Mouse (Mus musculus) hindbrain, embryonic 15.5 days (tissue): Measurements from ENCODE around the gene Robo2. TPM values are rescaled to one million over a fixed set of nuclear protein-coding genes. Genes with fewer than 3 reads are reported as not detected.
A peak's percentile ranks its signal among the peaks of the same experiment; 100 is the strongest.

Experiments used
- ATAC-seq: fragments of 200-750 bp; cut with Nextera tagmentation; 2 replicates; pipeline ENCODE4 v1.8.0; 2017; ENCODE audit warnings: low read depth, moderate number of reproducible peaks, moderate TSS enrichment; ENCODE audit not compliant: low FRiP score
- H3K27ac ChIP-seq: fragments of 300-500 bp; sonication (generic); replicated peaks from 2 replicates; pipeline ENCODE4 v1.5.1; 2015; ENCODE audit warnings: mild to moderate bottlenecking, inconsistent platforms
- H3K27me3 ChIP-seq: fragments of 300-500 bp; sonication (generic); 2 replicates; pipeline ENCODE4 v1.6.1; 2015; ENCODE audit warnings: control low read depth, inconsistent platforms
- H3K36me3 ChIP-seq: fragments of 300-500 bp; sonication (generic); 2 replicates; pipeline ENCODE4 v1.6.1; 2015; ENCODE audit warnings: control low read depth, inconsistent platforms
- H3K4me1 ChIP-seq: fragments of 300-500 bp; sonication (generic); replicated peaks from 2 replicates; pipeline ENCODE4 v1.6.1; 2015; ENCODE audit warnings: control low read depth, inconsistent platforms
- H3K4me2 ChIP-seq: fragments of 300-500 bp; sonication (generic); 2 replicates; pipeline ENCODE4 v1.6.1; 2015; ENCODE audit warnings: moderate library complexity, mild to moderate bottlenecking, inconsistent platforms
- H3K4me3 ChIP-seq: fragments of 300-500 bp; sonication (generic); 2 replicates; pipeline ENCODE4 v1.5.1; 2015; ENCODE audit warnings: mild to moderate bottlenecking, inconsistent platforms
- H3K9ac ChIP-seq: fragments of 300-500 bp; sonication (generic); 2 replicates; pipeline ENCODE4 v1.6.1; 2015; ENCODE audit warnings: inconsistent platforms
- H3K9me3 ChIP-seq: fragments of 300-500 bp; sonication (generic); 2 replicates; pipeline ENCODE4 v1.6.1; 2016; ENCODE audit warnings: control low read depth, inconsistent platforms
- WGBS: fragments of 180-500 bp; shearing (Covaris S2); methylation state at CpG from one replicate; pipeline ENCODE4 v1.1.7; 2015; 5-methylcytosine and 5-hydroxymethylcytosine counted together
- polyA plus RNA-seq: library from polyadenylated mRNA; unstranded; fragments of >200 nt; fragmentation: Nextera tagmentation; extraction: Ambion mirVana; gene quantifications from 2 replicates; pipeline ENCODE4 v1.2.1, GENCODE M21; 2015

The Robo2 gene
- polyA plus RNA-seq, 1 experiment from 2014 or later, result 81.3 TPM

GRCm38 (mm10) chr16:73881911-73882310 is 529.7 kb downstream of the Robo2 start:
- Histone ChIP-seq H3K9me3 (no peaks in the 10 kb centered on the region), H3K4me3 (no peak overlapping the region), H3K27me3 (no peaks in the 10 kb centered on the region), H3K36me3 (no peaks in the 10 kb centered on the region), H3K27ac (no peak overlapping the region), H3K9ac (no peak overlapping the region), H3K4me2 (no peak overlapping the region), H3K4me1 (no peaks in the 10 kb centered on the region)
- ATAC-seq, result peak; percentile 65; the same call in 1 of the 2 replicates
- 37% methylated on average over 1 of the region's 1 CpGs for WGBS

DNA sequence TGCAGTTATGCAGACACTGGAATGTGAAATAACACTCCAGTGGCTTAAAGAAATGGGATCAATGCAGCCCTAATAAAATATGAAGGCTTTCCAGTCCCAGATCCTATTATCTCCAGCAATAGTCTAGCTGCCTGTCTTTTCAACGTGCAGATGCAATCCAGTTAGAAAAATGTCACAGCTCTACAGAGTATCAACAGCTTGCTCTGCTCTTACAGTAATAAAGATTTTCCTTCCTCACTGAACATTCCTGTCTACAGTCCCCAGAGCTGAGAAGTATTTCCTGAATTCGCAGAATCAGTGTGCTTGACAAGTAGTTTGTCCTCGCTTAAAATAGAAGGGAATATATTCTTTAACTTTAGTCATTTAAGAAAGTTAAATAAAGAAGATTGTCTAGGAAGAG is 533.7 kb downstream of the Robo2 start:
- Histone ChIP-seq H3K4me3 (no peak overlapping the region), H3K9me3 (no peaks in the 10 kb centered on the region), H3K9ac (no peak overlapping the region), H3K4me2 (no peak overlapping the region), H3K36me3 (no peaks in the 10 kb centered on the region), H3K4me1 (no peaks in the 10 kb centered on the region), H3K27me3 (no peaks in the 10 kb centered on the region), H3K27ac (no peak overlapping the region)
- no peak for ATAC-seq
- WGBS, result 72% methylated on average over 3 of the region's 3 CpGs

- H3K4me1 ChIP-seq, result no peaks in the 10 kb centered on the region
- no peak for ATAC-seq
- H3K9ac ChIP-seq, result no peak overlapping the region
- no peaks in the 10 kb centered on the region for H3K27me3 ChIP-seq
- no peaks in the 10 kb centered on the region for H3K36me3 ChIP-seq
- H3K4me3 ChIP-seq, result no peak overlapping the region
- WGBS, result 81% methylated on average over 2 of the region's 2 CpGs
- no peaks in the 10 kb centered on the region for H3K9me3 ChIP-seq
- no peak overlapping the region for H3K4me2 ChIP-seq
- no peak overlapping the region for H3K27ac ChIP-seq
Measured at GRCm38 (mm10) chr16:73874991-73875390, 536.6 kb downstream of the Robo2 start.

DNA sequence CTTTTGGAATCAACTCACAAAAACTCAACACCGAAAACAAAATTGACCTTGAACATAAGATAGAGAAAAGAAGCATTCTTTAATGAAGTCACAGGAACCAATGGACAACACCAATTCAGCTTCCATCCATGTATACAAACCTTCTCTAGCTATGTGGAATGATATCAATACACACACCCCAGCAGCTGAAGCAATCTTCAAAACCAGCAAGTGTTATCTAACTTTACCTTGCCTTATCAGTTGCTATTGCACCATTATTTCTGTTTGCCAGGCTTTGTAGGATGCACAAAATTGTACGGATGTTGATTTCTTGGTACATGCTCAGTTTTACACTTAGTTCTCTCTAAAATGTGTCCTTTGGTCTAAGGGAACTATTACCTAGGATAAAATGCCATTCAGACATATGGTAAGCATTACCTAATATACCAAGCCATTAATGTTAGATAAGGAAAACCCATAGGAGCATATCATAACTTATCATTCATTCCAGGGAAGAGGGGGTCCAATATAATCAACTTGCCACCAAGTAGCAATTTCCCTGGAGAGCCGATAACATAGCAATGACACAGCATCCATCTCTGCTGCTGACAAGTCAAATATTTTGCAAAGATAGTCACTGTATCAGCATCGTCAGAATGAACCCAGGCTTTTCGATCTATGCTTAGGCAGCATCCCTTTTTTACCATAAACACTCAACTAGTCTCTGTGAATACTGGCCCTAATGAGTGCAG is 537.6 kb downstream of the Robo2 start:
- no peak overlapping the region for H3K9ac ChIP-seq
- H3K27ac ChIP-seq, result no peak overlapping the region
- no peaks in the 10 kb centered on the region for H3K9me3 ChIP-seq
- H3K4me3 ChIP-seq, result no peak overlapping the region
- no peak for ATAC-seq
- no peaks in the 10 kb centered on the region for H3K36me3 ChIP-seq
- no peaks in the 10 kb centered on the region for H3K27me3 ChIP-seq
- H3K4me2 ChIP-seq, result no peak overlapping the region
- H3K4me1 ChIP-seq, result no peaks in the 10 kb centered on the region
- WGBS, result 86% methylated on average over 5 of the region's 5 CpGs

- Histone ChIP-seq H3K4me3 (no peak overlapping the region), H3K9me3 (no peaks in the 10 kb centered on the region), H3K36me3 (no peaks in the 10 kb centered on the region), H3K4me1 (no peaks in the 10 kb centered on the region), H3K9ac (no peak overlapping the region), H3K27ac (no peak overlapping the region), H3K27me3 (no peaks in the 10 kb centered on the region), H3K4me2 (no peak overlapping the region)
- no peak for ATAC-seq
- WGBS, result 83% methylated on average over 5 of the region's 5 CpGs
Measured at GRCm38 (mm10) chr16:73870296-73870695, 541.3 kb downstream of the Robo2 start.

- H3K27ac ChIP-seq, result no peak overlapping the region
- H3K4me2 ChIP-seq, result no peak overlapping the region
- no peak for ATAC-seq
- H3K9me3 ChIP-seq, result no peaks in the 10 kb centered on the region
- H3K9ac ChIP-seq, result no peak overlapping the region
- H3K36me3 ChIP-seq, result no peaks in the 10 kb centered on the region
- peaks cover 4% of the 10 kb centered on the region; the same call in 1 of the 2 replicates for H3K4me1 ChIP-seq
- 68% methylated on average over 7 of the region's 7 CpGs for WGBS
- H3K4me3 ChIP-seq, result no peak overlapping the region
- H3K27me3 ChIP-seq, result no peaks in the 10 kb centered on the region
Measured at GRCm38 (mm10) chr16:73869527-73870212, 542.0 kb downstream of the Robo2 start.

DNA sequence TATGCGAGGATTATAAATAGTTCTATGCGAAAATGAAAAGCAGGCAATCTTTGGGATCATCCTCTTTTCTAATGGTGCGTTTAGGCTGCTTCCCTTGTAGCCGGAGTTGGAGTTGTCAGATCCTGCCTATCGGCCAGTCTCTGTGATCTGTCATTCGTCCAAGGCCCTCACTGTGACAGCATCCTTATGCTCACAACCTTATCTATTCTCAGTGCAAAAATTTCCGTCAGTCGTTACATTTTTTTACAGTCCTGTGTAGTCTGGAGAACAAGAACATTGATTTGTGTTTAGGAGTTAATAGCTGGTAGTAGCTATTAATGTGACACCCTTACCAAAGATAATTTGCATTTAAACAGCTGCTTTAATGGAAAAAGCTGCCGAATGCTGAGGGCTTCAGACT is 547.0 kb downstream of the Robo2 start:
- ATAC-seq, result 0 out of 2 replicates have a peak, but pooled peaks have one; percentile 45
- Histone ChIP-seq H3K4me2 (peak overlapping the region; percentile 23; the same call in 1 of the 2 replicates), H3K27me3 (no peaks in the 10 kb centered on the region), H3K36me3 (no peaks in the 10 kb centered on the region), H3K4me1 (peaks cover 18% of the 10 kb centered on the region), H3K27ac (peak overlapping the region; percentile 45; the same call in 1 of the 2 replicates), H3K9me3 (no peaks in the 10 kb centered on the region), H3K4me3 (no peak overlapping the region), H3K9ac (no peak overlapping the region)
- 22% methylated on average over 9 of the region's 9 CpGs for WGBS

GRCm38 (mm10) chr16:73863748-73864147 is 547.9 kb downstream of the Robo2 start:
- H3K4me2 ChIP-seq, result peak overlapping the region; percentile 23; the same call in 1 of the 2 replicates
- H3K27ac ChIP-seq, result peak overlapping the region; percentile 51; the same call in 1 of the 2 replicates

GRCm38 (mm10) chr16:73858717-73859116 is 552.9 kb downstream of the Robo2 start:
- ATAC-seq, result no peak
- Histone ChIP-seq H3K4me3 (no peak overlapping the region), H3K9me3 (no peaks in the 10 kb centered on the region), H3K4me2 (no peak overlapping the region), H3K9ac (no peak overlapping the region), H3K4me1 (peaks cover 5% of the 10 kb centered on the region), H3K36me3 (no peaks in the 10 kb centered on the region), H3K27ac (no peak overlapping the region), H3K27me3 (no peaks in the 10 kb centered on the region)
- 75% methylated on average over 2 of the region's 2 CpGs for WGBS

More at GRCm38 (mm10) chr16:73863748-73864147, 547.9 kb downstream of the Robo2 start:
- Histone ChIP-seq H3K4me3 (no peak overlapping the region), H3K9ac (no peak overlapping the region), H3K9me3 (no peaks in the 10 kb centered on the region), H3K36me3 (no peaks in the 10 kb centered on the region), H3K27me3 (no peaks in the 10 kb centered on the region), H3K4me1 (peaks cover 18% of the 10 kb centered on the region)
- 4% methylated on average over 3 of the region's 3 CpGs for WGBS
- no peak for ATAC-seq

DNA sequence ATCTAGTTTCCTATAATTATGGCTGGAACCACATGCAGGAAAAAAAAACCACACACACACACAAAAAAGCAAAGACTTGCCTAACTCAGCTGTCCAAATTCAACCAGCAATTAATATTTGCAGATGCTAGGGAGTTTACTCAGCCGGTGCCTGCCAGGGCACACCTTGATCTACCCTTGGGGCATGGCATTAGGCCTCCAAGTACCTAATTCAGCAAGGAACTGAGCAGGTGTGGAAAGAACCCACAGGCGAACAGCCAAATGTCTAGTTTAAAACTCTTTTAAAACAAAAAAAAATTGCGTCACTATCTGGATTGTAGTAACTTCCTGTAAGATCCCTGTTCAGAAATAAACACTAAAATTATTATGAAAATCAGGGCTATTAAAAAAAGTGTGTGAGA is 555.8 kb downstream of the Robo2 start:
- 89% methylated on average over 3 of the region's 3 CpGs for WGBS

More for the DNA sequence above, 555.8 kb downstream of the Robo2 start:
- no peak overlapping the region for H3K4me3 ChIP-seq
- H3K36me3 ChIP-seq, result no peaks in the 10 kb centered on the region
- H3K4me2 ChIP-seq, result no peak overlapping the region
- no peak overlapping the region for H3K9ac ChIP-seq
- H3K9me3 ChIP-seq, result no peaks in the 10 kb centered on the region
- no peak overlapping the region for H3K27ac ChIP-seq
- H3K27me3 ChIP-seq, result no peaks in the 10 kb centered on the region
- no peaks in the 10 kb centered on the region for H3K4me1 ChIP-seq
- ATAC-seq, result no peak
